Mouse (Mus musculus) lung, adult 2 months (tissue): ENCODE measurements around the gene Tnnt2.

ENCODE experiments used
- CTCF ChIP-seq: fragments of 200-500 bp; IDR thresholded peaks from 2 replicates; pipeline ENCODE4 v1.5.1; 2011; ENCODE audit warnings: mild to moderate bottlenecking, low read length, control low read depth; ENCODE audit not compliant: insufficient read depth
- POLR2A ChIP-seq: fragments of 200-500 bp; IDR thresholded peaks from 2 replicates; pipeline ENCODE4 v1.6.1; 2011; ENCODE audit warnings: low read depth, mild to moderate bottlenecking, control low read depth, low read length, borderline replicate concordance; ENCODE audit errors: extremely low read depth

- no peak for TF ChIP-seq CTCF
- no peak for TF ChIP-seq POLR2A
Observed at GRCm38 (mm10) chr1:135877248-135877647, 41.1 kb downstream of the Tnnt2 start.
